Mouse (Mus musculus) ES-Bruce4 (cell line): ENCODE measurements around the gene Ckap4. TPM values are rescaled to one million over a fixed set of nuclear protein-coding genes. Genes with fewer than 3 reads are reported as not detected.

Source experiments
- H3K27ac ChIP-seq: 2 replicates; pipeline ENCODE4 v1.5.1; 2012; ENCODE audit warnings: low read length, inconsistent platforms; ENCODE audit not compliant: insufficient read depth
- H3K27me3 ChIP-seq: 2 replicates; pipeline ENCODE4 v1.6.1; 2012; ENCODE audit warnings: mild to moderate bottlenecking, low read length, inconsistent platforms; ENCODE audit not compliant: control insufficient read depth, poor library complexity, insufficient read depth, severe bottlenecking
- H3K36me3 ChIP-seq: 2 replicates; pipeline ENCODE4 v1.6.1; 2012; ENCODE audit warnings: inconsistent platforms, mild to moderate bottlenecking, low read length, moderate library complexity; ENCODE audit not compliant: control insufficient read depth, poor library complexity, insufficient read depth, severe bottlenecking
- H3K4me1 ChIP-seq: one replicate; pipeline ENCODE4 v1.8.1; 2011; ENCODE audit warnings: low read length; ENCODE audit not compliant: control insufficient read depth, insufficient read depth
- H3K4me3 ChIP-seq: 2 replicates; pipeline ENCODE4 v1.5.1; 2011; ENCODE audit warnings: low read depth, mild to moderate bottlenecking, low read length
- H3K9ac ChIP-seq: 2 replicates; pipeline ENCODE4 v1.6.1; 2012; ENCODE audit warnings: low read depth, mild to moderate bottlenecking, inconsistent platforms; ENCODE audit not compliant: poor library complexity, severe bottlenecking
- H3K9me3 ChIP-seq: replicated peaks from 2 replicates; pipeline ENCODE4 v1.6.1; 2012; ENCODE audit warnings: mild to moderate bottlenecking, low read length, inconsistent platforms; ENCODE audit not compliant: control insufficient read depth, poor library complexity, insufficient read depth, severe bottlenecking
- CTCF ChIP-seq: IDR thresholded peaks from one replicate; pipeline ENCODE4 v1.8.1; 2011; ENCODE audit warnings: low read depth, low read length
- EP300 ChIP-seq: IDR thresholded peaks from 2 replicates; pipeline ENCODE4 v1.6.1; 2011; ENCODE audit warnings: low read depth, low read length; ENCODE audit not compliant: insufficient read depth
- POLR2A ChIP-seq: IDR thresholded peaks from one replicate; pipeline ENCODE4 v1.8.1; 2011; ENCODE audit warnings: low read length; ENCODE audit not compliant: insufficient read depth
- polyA plus RNA-seq: library from polyadenylated mRNA; stranded (reverse); fragments of >200 nt; gene quantifications from 2 replicates; pipeline ENCODE4 v1.2.4, GENCODE M21; 2011; ENCODE audit warnings: low read depth; ENCODE audit not compliant: missing spikeins, insufficient read depth, insufficient read length

Gene Ckap4
- polyA plus RNA-seq, 1 experiment: 53.4 TPM

DNA sequence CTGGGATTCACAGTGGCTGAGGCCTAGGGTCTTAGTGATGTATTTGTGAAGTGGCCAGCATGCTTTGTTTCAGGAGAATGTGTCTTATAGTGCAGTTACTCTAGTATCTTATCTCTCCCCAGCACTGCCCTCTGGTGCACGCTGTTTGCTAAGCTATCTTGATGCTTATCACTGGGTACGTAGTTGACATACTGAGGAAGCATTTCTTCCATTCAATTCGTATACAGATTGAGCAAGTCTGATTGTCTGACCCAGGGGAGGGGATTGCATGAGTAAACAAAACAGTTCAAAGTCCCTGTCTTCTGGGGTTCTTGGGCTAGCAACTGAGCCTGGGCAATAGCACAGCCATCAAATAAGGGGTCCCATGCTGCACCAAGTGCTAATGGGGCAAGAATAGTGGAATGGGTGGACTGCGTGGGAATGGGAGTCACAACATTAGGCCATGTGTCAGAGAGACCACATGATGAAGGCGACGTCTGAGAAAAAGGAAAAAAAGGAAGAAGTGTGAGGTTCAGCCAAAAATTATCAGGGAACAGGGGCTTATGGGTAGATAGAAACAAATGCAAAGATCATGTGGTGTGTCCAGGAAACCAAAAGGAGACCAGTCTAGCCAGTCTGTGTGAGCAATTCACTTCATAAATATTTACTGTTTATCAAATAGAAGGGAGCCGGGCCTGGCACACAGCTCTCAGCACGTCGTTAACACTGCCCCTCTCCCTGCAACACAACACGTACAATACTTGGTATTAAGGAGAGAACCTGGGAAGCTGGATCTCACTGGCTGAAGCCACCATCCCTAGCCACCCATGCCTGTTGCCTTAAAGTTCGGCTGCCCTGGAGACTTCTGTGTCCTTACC, 9.2 kb upstream of the Ckap4 start:
- no peaks in the 10 kb centered on the region for H3K9me3 ChIP-seq
- no peak overlapping the region for H3K9ac ChIP-seq
- H3K27ac ChIP-seq: no peak overlapping the region
- no peaks in the 10 kb centered on the region for H3K4me1 ChIP-seq
- no peaks in the 10 kb centered on the region for H3K27me3 ChIP-seq
- no peaks in the 10 kb centered on the region for H3K36me3 ChIP-seq
- no peak overlapping the region for H3K4me3 ChIP-seq
- no peak for TF ChIP-seq POLR2A
- no peak for TF ChIP-seq CTCF
- TF ChIP-seq EP300: no peak

DNA sequence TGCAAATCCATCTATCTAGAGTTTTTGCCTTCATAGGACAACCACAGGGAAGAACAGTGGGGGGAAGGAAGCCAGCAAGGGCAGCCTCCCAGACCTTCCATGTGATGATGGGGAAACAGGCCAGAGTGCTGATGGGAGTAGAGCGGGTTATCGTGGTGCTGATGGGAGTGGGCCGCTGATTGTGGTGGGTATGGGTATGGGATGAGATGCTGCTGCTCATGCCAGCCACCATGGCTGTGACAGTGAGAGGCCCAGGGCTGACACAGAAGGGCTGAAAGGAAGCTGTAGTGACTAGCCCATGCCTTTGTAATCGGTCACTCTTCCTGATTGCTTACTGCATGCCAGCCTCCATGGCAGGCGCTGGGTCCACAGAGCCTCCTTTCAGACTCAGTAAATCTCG, 5.8 kb upstream of the Ckap4 start:
- Histone ChIP-seq H3K27me3 (no peaks in the 10 kb centered on the region), H3K27ac (no peak overlapping the region), H3K4me3 (no peak overlapping the region), H3K36me3 (no peaks in the 10 kb centered on the region), H3K4me1 (no peaks in the 10 kb centered on the region), H3K9ac (no peak overlapping the region), H3K9me3 (no peaks in the 10 kb centered on the region)
- TF ChIP-seq POLR2A (no peak), EP300 (no peak)

DNA sequence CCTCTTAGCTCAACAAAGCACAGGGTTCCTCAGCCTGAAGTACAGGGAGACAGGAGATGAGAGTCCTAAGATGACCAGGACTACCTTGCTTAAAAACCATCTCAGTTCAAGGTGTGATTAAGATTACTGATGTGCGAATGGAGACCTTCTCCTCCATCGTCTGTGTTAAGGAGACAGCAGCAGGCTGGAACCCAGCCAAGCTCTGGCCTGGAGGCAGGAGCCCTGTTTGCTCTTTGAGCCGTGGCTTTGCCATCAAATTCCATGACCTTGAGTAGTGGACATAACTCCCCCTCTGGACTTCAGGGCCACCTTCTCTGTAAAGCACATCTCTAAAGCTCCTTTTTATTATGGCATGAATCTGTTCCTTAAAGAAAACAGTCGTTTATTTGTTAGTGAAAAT, 2.0 kb upstream of the Ckap4 start:
- Histone ChIP-seq H3K36me3 (no peaks in the 10 kb centered on the region), H3K27me3 (no peaks in the 10 kb centered on the region)

DNA sequence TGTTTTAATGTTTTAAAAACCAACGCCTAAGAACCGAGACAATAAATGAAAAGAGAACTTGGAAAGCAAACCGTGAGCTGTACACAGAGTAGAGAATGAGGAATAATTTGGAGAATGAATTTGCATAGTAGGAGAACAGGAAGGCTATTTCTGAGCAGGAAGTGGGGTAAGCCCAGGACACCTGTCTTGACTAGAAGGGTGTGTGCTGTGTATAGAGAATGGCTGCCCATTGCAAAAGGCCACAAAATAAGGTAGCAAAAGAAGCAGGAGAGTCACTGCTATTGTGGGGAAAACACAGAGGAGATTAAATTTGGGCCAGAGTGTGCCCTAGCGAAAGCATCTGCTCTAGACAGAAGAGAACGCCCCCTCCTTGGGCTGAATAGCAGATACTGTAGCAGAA, 1.6 kb upstream of the Ckap4 start:
- H3K27me3 ChIP-seq: no peaks in the 10 kb centered on the region
- H3K36me3 ChIP-seq: no peaks in the 10 kb centered on the region
- H3K4me3 ChIP-seq: no peak overlapping the region
- H3K9me3 ChIP-seq: no peaks in the 10 kb centered on the region
- no peak overlapping the region for H3K9ac ChIP-seq
- H3K4me1 ChIP-seq: no peaks in the 10 kb centered on the region
- no peak overlapping the region for H3K27ac ChIP-seq
- TF ChIP-seq POLR2A: no peak

More for the DNA sequence above, 2.0 kb upstream of the Ckap4 start:
- no peak overlapping the region for H3K4me3 ChIP-seq
- no peak for TF ChIP-seq EP300
- no peak for TF ChIP-seq POLR2A
- TF ChIP-seq CTCF: no peak
- H3K4me1 ChIP-seq: no peaks in the 10 kb centered on the region
- H3K9ac ChIP-seq: no peak overlapping the region
- no peak overlapping the region for H3K27ac ChIP-seq
- no peaks in the 10 kb centered on the region for H3K9me3 ChIP-seq

DNA sequence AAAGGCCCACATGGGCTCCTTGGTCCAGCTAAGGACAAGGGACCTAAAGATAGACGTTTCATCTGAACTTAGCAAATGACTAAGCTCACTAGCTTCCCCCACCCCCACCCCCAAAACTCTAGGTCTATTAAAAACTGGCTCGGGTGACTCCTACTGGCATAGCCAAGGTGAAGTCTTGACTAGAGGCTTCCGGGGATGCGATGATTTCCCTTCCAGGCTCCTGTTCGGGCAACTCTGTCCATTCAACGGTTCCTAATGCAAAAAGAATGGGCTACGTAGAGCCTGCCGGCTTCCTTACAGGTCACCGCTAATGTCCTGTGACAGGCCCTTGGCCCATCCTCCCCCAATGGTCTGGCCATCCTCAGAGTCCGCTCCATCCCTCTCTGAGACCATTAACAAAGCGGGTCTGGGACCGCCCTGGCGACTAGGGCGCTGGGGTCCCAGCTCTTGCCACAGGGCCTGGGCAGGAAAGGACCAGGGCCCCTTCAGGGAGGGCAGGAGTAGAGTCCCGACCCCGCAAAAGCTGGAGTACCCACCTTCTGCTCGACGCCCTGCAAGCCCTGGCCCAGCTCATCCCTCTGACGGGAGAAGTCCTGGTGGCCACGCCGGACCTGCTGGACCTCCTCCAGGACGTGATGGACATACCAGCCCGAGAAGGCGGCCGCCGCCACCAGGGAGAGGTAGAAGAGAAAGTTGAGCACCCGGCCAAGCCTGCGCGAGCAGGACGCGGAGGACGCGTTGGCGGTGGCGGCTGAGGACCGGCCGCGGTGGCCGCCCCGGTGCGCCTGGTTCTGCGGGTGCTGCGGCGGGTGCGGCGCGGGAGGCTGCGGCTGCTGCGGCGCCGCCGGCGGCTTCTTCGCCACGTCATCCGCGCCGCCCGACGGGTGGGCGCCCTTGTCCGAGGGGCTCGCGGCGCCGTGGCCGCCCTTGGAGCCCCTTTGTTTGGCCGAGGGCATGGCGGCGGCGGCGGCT, 665 bp downstream of the Ckap4 start:
- Histone ChIP-seq H3K36me3 (peaks cover 6% of the 10 kb centered on the region), H3K9ac (peak overlapping the region; percentile 73), H3K9me3 (no peaks in the 10 kb centered on the region), H3K27me3 (no peaks in the 10 kb centered on the region), H3K4me1 (peaks cover 3% of the 10 kb centered on the region), H3K27ac (no peak overlapping the region), H3K4me3 (peak overlapping the region; percentile 76)
- no peak for TF ChIP-seq EP300
- TF ChIP-seq CTCF: no peak
- TF ChIP-seq POLR2A: no peak
